12 mouse cellular contexts compared by ENCODE assay signal in genomic region chr3:121853781-121854520, GRCm38 (mm10). TPM values are rescaled to one million over a fixed set of nuclear protein-coding genes. Genes with fewer than 3 reads are reported as not detected.
DNase-seq lines count a peak whose midpoint lies in the region; ATAC-seq and TF ChIP-seq lines count a peak whose summit lies in the region.
"Had no signal": no experiment of that assay in that cellular context is flagged by ENCODE, and none has a peak within 500 bp of the region (broad histone marks: within the 10 kb centered on the region; RNA-seq: fewer than 3 reads in every experiment).

No protein-coding gene starts in this region.

- ATAC-seq in intestine, embryonic 15.5 days = peak; percentile 70
- ATAC-seq in liver, embryonic 12.5 days = 0 out of 2 replicates have a peak, but pooled peaks have one; percentile 39
- ATAC-seq in midbrain, postnatal 0 days (ENCODE audit: low FRiP score) = no peak

- H3K4me1 ChIP-seq in intestine, embryonic 15.5 days (replicated peaks) = peaks cover 5% of the 10 kb centered on the region; the same call in 1 of the 2 replicates
- no peaks in the 10 kb centered on the region for H3K4me1 ChIP-seq in liver, embryonic 12.5 days
- H3K4me1 ChIP-seq in midbrain, postnatal 0 days (ENCODE audit: insufficient read depth, low read length) = no peaks in the 10 kb centered on the region
- H3K4me1 ChIP-seq in limb, embryonic 10.5 days = peaks cover 12% of the 10 kb centered on the region

- no peak overlapping the region for H3K4me3 ChIP-seq in intestine, embryonic 15.5 days (replicated peaks)
- H3K4me3 ChIP-seq in liver, embryonic 12.5 days = no peak overlapping the region
- no peak overlapping the region for H3K4me3 ChIP-seq in midbrain, postnatal 0 days (ENCODE audit: low read depth, low read length)
- no peak overlapping the region for H3K4me3 ChIP-seq in limb, embryonic 10.5 days
- H3K4me3 ChIP-seq: erythroblast, embryonic 14.5 days; midbrain, embryonic 10.5 days had no signal

- H3K9me3 ChIP-seq in intestine, embryonic 15.5 days = no peaks in the 10 kb centered on the region
- H3K9me3 ChIP-seq in liver, embryonic 12.5 days (replicated peaks) = no peaks in the 10 kb centered on the region
- H3K9me3 ChIP-seq in midbrain, postnatal 0 days (ENCODE audit: low read length) = no peaks in the 10 kb centered on the region
- no peaks in the 10 kb centered on the region for H3K9me3 ChIP-seq in limb, embryonic 10.5 days (replicated peaks)
- H3K9me3 ChIP-seq: midbrain, embryonic 10.5 days had no signal

- no peak for TF ChIP-seq CTCF in midbrain, postnatal 0 days (IDR thresholded peaks at IDR 0.05)

- H3K4me2 ChIP-seq in intestine, embryonic 15.5 days (replicated peaks) = peak overlapping the region; percentile 26; the same call in 1 of the 2 replicates
- no peak overlapping the region for H3K4me2 ChIP-seq in liver, embryonic 12.5 days
- no peak overlapping the region for H3K4me2 ChIP-seq in midbrain, postnatal 0 days (ENCODE audit: low read depth, low read length, poor library complexity, severe bottlenecking)
- H3K4me2 ChIP-seq: heart, embryonic 11.5 days had no signal

- peak; percentile 59 for DNase-seq in kidney, adult 18-20 months
- no peak for DNase-seq in kidney, postnatal 4 days
- peak; percentile 68 for DNase-seq in lung, postnatal 25 days (ENCODE audit: low spot score)
- no peak for DNase-seq in midbrain, postnatal 0 days (ENCODE audit: low spot score)
- no peak for DNase-seq in T-cell, adult 2 months (ENCODE audit: low spot score)
- DNase-seq in limb, embryonic 10.5 days (ENCODE audit: low spot score) = no peak
- DNase-seq: adrenal gland, adult 2 months had no signal

- 38% methylated on average over 5 of the region's 5 CpGs for WGBS in intestine, embryonic 15.5 days
- WGBS in liver, embryonic 12.5 days (ENCODE audit: insufficient replicate concordance) = 62% methylated on average over 5 of the region's 5 CpGs
- 76% methylated on average over 5 of the region's 5 CpGs for WGBS in midbrain, postnatal 0 days
- 82% methylated on average over 5 of the region's 5 CpGs for WGBS in limb, embryonic 10.5 days

- no peaks in the 10 kb centered on the region for H3K36me3 ChIP-seq in intestine, embryonic 15.5 days
- H3K36me3 ChIP-seq in liver, embryonic 12.5 days = no peaks in the 10 kb centered on the region
- no peaks in the 10 kb centered on the region for H3K36me3 ChIP-seq in midbrain, postnatal 0 days (ENCODE audit: insufficient read depth, low read length)
- H3K36me3 ChIP-seq in limb, embryonic 10.5 days = no peaks in the 10 kb centered on the region
- H3K36me3 ChIP-seq: midbrain, embryonic 10.5 days had no signal

- no peak overlapping the region for H3K27ac ChIP-seq in intestine, embryonic 15.5 days
- peak overlapping the region; percentile 27 for H3K27ac ChIP-seq in liver, embryonic 12.5 days
- H3K27ac ChIP-seq in midbrain, postnatal 0 days (ENCODE audit: low read depth, low read length) = no peak overlapping the region
- H3K27ac ChIP-seq in limb, embryonic 10.5 days = no peak overlapping the region
- H3K27ac ChIP-seq: midbrain, embryonic 10.5 days had no signal

- no peaks in the 10 kb centered on the region for H3K27me3 ChIP-seq in intestine, embryonic 15.5 days (replicated peaks)
- no peaks in the 10 kb centered on the region for H3K27me3 ChIP-seq in liver, embryonic 12.5 days (replicated peaks)
- no peaks in the 10 kb centered on the region for H3K27me3 ChIP-seq in midbrain, postnatal 0 days (ENCODE audit: insufficient read depth, low read length)
- H3K27me3 ChIP-seq in limb, embryonic 10.5 days (ENCODE audit: low read depth, poor library complexity, severe bottlenecking) = no peaks in the 10 kb centered on the region

- H3K9ac ChIP-seq in intestine, embryonic 15.5 days = no peak overlapping the region
- H3K9ac ChIP-seq in liver, embryonic 12.5 days = no peak overlapping the region
- no peak overlapping the region for H3K9ac ChIP-seq in midbrain, postnatal 0 days (replicated peaks; ENCODE audit: low read length, poor library complexity, severe bottlenecking)

RNA-seq across cellular contexts. Expression of gene Abcd3, which starts 38.8 kb away (rescaled TPM):
- 59.4 and 61.7 TPM in 2 replicates for polyA plus RNA-seq in intestine, embryonic 15.5 days (2015; fragmentation: Nextera tagmentation; extraction: Ambion mirVana)
- 28.2 and 29.6 TPM in 2 replicates for polyA plus RNA-seq in liver, embryonic 12.5 days (2016; fragmentation: Nextera tagmentation; extraction: Ambion mirVana)
- 51.1 and 66.4 TPM in 2 replicates for total RNA-seq in midbrain, postnatal 0 days (2014; rRNA removed)
- polyA plus RNA-seq in midbrain, postnatal 0 days (2015; fragmentation: Nextera tagmentation; extraction: Ambion mirVana) = 76.1 and 77.5 TPM in 2 replicates
- polyA plus RNA-seq in limb, embryonic 10.5 days (2016; fragmentation: Nextera tagmentation; extraction: Ambion mirVana) = 32.1 and 42.8 TPM in 2 replicates

Comparison
In these comparisons a context has a peak if more than half of its experiments do, and no peak if none do; other contexts are left out.
1. DNase-seq: peak in kidney, adult 18-20 months (single experiment) and lung, postnatal 25 days (single experiment); none in kidney, postnatal 4 days (0 of 2), midbrain, postnatal 0 days (single experiment), T-cell, adult 2 months (single experiment) and limb, embryonic 10.5 days (single experiment).